Mouse (Mus musculus) B cell, adult 2 months (primary cell): ENCODE results near the gene Fam114a2.

Experiments
- DNase-seq, 2 experiments: peaks; one replicate each; pipeline ENCODE4 v3.0.0; 2022

The Fam114a2 gene

DNA sequence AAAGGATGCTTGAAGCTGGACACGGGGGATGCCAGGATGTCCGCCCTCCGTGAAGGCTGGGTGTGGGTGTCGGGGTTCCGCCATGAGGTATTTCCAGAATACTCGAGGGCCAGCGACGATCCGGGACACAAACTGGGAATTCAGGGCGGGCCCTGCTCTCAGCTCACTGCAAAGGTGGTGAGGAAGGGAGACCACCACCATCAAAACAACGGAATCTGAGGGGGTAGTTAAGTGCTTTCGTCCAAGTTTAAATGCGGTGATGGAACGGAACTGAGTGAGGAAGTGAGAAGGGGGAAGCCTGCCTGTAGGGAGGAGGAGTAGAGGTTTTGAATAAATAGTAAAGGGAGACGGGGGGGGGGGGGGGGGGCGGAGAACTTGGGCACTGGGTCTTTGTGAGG is 333 bp upstream of the Fam114a2 start:
- no peak for DNase-seq

DNA sequence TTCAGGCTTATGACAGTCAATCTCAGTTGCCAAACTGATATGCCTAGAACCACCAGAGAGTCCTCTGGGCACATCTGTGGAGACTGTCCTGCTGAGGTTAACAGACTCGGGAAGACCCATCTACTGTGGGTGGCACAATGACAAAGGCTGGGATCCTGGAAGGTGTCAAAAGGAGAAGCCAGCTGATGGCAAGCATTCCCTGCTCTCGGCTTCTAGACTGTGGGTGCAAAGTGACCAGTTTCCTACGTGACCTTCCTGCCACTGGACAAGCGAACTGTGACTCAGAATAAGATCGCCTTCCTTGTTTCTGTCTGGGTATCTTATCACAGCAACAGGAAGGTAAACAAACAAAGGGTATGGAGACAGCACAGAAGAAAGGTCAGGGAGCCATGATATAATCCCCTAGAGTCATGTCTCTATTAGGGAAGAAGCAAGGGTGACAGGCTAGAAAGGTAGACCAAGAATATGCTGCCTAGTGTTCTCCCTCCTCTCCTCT is 1.4 kb downstream of the Fam114a2 start:
- no peak for DNase-seq

DNA sequence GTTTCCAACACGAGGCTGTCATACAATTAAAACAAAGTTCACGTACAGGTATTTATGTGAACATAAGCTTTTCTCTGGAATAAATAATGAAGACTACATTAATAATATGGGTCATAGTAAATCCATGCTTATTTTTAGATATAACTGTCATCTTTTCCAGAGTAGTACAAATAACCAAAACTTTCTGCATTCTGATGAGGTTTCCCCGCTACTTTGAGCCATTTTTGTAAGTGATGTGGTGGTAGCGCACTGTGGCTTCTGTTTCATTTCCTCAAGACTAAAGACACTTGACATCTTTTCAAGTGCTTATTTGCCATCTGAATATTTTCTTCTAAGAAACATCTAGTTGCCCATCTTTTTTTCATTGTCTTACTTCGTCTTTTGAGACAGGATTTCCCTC is 3.2 kb downstream of the Fam114a2 start:
- DNase-seq = no peak

DNA sequence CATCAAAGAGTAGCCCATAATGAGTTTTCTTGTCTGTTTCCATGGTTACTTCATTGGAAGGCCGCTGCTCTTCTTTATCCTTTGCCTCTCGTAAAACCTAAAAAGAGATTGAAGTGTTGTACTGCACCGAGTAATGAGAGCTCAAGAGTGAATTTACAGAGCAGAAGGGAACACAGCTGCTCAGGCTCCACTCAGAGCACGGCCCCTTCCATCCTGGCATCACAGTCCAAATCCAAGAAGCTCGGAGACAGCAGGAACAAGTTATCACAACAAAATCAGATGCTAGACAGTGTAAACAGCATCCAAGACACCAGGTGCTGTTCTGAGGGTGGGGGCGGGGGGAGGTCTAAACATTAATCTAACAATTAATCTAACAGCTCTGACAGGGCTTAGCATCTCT is 11.5 kb downstream of the Fam114a2 start:
- no peak for DNase-seq

DNA sequence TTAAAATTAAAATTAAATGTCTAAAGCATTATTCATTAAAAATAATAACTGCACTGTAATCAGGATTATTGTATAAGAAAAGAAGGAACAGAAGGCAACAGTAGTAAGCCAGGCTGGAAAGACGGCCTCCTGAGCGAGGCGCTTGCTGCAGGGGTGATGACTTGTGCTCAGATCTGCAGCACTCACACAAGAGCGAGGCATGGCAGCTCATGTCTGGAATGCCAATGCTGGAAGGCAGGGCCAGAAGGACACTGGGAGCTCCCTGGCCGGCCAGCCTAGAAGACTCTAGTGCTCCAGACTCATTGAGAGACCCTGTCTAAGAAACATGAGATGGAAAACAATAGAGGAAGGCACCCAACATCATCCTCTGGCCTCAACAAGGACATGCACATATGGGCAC is 15.3 kb downstream of the Fam114a2 start:
- DNase-seq = no peak

DNA sequence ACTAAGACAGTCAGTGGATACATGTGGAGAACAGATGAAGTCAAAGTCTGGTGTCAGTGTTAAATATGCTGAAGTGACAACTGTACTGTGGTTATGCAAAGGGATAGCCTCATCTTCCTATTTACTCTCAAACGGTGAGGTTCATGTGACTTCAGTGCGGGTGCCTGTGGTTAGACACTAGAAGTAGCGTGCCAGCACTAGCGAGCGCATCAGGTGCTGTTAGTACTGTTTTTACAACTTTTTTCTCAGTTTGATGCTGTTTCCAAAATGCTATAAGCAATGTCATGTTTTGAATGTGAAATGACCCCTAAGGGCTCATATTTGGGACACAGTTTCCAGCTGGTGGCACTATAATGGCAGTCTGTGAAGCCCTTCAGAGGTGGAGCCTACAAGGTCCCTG is 20.2 kb downstream of the Fam114a2 start:
- DNase-seq = no peak

DNA sequence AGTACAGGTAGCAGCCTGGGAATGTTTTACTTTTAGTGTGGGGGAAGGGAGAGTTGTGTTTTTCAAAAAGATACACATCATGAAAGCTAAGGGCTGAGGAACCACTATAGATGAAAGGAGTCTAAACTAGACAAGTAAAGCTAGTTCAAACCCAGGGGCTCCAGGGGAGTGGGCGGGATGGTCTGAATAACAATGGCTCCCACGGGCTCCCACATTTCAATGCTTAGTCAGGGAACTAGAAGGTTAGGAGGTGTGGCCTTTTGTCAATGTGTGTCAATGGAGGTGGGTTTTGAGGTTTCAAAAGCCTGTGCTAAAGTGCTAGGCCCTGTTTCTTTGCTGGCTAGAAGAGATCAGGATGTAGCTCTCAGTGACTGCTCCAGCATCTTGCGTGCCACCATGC is 20.7 kb downstream of the Fam114a2 start:
- no peak for DNase-seq

DNA sequence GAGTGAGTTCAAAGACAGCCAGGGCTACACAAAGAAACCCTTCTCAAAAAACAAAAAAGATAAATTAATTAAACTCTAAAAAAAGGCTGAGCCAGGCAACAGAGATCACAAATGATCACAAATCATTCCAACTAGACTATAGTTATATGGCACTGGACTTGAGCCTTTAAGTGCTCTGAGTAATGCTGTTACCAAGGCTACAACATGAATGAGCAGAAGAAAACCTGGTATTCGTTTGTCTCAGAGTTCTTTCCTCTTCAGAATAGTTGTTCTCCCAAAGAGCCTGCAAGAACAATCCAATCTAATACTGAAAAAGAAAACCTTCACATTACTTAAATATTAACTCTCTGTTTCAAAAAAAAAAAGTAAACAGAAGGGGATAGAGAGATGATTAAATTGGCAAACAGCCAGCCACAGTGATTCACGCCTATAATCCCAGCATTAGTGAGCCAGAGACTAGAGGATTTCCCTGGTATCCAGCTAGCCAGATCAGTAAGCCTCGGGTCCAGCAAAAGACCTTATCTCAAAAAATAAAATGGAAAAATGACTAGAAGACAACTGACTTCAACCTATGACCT is 21.9 kb downstream of the Fam114a2 start:
- DNase-seq = no peak

DNA sequence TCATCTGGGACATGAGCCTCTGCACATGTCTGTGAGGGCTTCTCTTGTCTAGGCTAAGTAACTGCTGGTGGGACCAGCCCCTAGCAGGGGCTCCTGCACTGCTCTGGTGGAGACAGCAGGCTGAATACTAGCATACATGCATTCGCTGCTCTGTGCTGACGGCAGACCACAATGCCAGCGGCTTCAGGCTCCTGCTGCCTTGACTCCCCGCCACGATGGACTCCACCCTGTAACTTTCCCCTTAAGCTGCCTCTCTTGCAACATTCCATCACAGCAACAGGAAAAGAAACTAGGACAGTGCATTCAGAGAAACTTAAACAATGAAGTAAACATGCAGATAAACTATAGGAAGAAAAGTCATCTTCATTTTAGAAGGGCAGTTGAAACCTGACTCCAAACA is 30.0 kb downstream of the Fam114a2 start:
- no peak for DNase-seq

DNA sequence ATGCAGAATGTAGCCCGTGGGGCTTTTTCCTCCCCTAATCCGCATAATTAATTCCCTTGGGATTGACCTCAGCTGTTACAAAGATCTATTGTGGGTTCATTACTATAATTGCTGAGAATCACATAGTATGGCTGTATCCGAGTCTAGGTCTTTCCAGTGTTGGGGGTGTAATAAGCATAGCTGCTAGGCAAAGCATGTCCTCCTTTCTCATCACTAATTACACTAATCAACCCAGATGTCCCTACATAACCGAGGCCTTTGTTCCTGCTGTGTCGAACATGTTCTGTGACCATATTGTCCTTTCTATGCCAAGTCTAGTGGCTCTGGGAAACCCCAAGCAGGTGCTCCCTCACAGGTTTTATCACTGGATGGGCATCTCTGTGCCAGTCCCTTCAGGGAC is 40.3 kb downstream of the Fam114a2 start:
- no peak for DNase-seq

DNA sequence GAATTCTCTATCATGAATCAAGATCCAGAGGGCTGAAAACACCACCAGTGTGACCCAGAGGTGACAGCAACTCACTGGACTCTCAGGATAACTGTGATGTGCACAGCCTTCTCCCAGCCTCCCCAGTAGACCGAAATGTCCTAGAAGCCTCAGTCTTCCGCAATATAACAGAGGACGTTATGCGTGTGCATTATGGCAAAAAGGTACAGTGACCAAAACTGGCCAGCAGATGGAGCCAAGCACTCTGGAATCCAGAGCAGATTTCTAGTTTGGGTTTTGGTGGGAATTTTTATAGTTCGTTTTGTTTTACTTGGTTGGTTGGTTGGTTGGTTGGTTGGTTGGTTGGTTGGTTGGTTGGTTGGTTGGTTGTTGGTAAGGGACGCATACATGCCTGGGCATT is 43.3 kb downstream of the Fam114a2 start:
- DNase-seq = peak; percentile 35 to 36

DNA sequence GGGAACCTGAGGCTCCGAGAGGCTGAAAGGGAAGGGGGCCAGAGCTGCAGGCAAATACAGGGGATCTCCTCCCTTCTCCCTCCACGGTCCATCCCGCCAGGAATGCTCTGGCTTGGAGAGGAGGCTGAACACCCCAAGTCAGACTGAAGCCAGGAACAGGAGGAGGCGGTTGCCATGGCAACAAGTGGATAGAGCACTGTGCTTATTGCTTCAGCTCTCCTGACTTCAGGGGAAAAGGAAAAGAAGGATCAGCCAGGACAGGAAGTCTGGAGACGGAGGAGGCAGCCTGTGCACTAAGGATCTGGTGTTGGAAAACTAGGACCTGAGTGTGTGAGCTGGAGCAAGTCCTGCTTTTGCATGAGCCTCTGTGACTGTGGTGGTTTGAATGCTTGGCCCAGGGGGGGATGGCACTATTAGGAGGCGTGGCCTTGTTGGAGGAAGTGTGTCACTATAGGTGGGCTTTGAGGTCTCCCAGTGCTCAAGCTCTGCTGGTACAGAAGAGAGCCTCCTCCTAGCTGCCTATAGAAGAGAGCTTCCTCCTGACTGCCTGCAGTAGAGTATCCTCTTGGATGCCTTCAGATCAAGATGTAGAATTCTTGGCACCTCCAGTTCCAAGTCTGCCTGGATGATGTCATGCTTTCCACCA is 44.0 kb downstream of the Fam114a2 start:
- no peak for DNase-seq

DNA sequence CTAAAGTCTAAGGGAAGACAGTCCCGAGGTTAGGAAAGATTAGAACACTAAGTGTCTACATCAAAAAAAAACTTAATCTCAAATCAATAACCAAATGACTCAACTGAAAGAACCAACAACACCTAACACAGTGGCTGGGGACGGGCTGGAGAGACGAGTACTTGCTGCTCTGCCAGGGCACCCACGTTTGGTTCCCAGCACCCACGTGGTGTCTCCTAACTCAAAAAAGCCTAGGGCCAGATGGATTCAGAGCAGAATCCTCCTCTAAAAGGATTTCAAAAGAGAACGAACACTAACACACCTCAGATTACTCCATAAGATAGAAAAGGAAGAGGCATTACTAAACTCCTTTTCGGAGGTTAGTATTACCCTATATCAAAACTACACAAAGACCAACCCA is 47.4 kb downstream of the Fam114a2 start:
- no peak for DNase-seq

DNA sequence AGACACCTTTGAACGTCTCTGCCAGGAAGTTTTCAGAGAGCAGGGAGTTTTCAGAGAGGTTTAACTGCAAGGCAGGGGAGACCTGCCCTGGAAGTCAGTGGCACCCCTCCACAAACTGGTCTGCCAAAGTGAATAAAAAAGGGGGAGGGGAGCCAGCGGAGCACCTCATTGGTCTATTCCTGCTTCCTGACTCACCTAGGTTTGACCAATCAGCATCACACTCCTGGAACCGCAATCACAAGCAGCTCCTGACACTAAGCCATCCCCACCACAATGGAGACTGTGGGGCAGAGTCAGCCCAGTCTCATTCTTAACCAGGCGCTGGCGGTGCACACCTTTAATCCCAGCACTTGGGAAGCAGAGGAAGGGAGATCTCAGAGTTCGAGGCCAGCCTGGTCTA is 48.4 kb downstream of the Fam114a2 start:
- DNase-seq = no peak

DNA sequence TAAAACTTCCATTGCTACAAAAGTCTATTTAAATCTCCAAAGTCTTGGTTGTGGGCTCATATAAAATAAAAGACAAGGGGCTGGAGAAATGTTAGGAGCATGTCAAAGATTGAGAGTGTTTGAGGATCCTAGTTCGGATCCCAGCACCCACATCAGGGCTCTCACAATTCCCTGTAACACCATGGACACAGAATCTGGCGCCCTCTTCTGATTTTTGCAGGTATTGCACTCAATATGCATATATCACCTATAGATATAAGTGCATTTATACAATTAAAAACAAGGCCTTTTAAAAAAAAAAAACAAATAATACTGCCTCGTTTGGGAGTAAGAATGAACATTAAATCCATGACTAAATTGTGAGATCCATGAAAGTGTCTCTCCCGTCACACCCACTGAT is 49.7 kb downstream of the Fam114a2 start:
- DNase-seq = peak; percentile 38 to 48

DNA sequence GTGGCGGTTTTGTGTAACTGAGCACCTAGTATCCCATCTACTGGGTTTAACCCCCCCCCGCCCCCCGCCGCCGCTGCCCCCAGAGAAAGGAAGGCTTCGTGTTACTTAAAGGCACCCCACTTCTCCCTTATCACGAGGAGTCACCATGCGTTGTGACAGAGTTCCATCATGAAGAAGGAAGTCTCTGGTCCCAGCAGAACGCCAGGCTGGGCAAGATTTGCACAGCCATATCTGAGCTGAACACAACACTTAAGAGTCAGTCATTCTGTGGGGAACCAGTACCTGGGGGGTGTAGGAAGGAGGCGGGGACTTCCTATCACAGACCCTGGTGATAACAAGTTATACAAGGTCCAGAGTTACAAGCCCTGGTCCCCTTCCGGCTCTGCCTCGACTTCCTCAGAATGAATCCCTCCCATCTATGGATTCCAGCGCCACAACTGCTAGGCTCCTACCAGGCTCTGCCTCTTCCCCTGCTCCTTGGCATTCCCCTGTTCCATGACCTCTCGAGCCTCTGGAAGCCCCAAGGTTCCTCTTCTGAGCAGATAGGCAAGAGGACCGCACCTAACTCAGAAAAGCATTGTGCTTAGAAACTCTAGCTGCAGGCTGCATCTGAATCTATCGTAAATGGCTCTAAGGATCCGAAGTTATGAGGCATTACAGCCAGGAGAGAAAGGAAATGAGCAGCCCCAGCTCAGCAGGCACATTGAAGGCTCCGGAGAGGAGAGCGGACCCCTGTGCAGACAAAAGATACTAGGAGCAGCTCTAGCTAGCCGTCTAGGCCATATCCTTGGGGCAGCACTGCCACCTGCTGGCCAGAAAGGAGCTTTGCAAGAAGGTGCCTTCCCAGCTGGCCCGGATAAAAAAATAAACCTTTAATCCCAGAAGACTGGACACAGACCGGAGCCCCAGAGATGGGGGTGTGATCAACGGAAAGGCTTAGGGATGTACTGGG is 51.0 kb downstream of the Fam114a2 start:
- DNase-seq = peak; percentile 70 to 72

DNA sequence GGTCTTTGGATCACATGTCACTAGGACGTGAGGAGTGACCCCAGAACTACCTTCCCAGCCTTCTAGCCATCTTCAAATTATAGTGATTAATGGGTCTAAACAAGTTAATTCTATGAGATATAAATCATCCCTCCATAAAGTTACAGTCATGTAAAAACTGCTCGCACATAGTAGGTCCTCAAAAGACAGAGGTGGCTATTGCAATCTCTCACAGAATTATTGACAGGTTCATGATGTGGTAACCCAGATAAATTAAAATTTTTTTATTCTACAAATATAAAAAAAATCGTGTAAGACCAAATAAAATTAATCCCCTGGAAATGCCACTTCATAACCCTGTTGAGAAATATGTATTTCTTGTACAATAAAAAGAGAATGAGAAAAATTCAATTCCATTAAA is 52.6 kb downstream of the Fam114a2 start:
- DNase-seq = no peak

DNA sequence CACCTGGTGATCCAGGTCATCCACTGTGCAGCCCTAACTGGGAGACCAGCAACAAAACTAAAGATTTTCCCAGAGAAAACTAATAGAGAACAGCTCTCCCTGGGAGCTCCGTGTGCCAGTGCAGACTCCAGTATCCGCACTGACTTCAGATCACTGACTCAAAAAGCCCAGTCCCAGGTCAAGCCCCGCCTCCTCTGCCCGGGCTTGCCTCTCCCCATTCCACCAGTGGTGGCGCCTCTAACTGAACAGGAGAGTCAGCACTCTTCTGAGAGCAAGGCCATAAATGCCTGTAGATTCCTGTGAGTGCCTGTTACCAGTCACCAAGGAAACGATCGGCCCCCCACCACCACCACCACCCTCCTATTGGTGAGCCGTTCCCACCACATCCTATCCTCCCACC is 53.4 kb downstream of the Fam114a2 start:
- no peak for DNase-seq

DNA sequence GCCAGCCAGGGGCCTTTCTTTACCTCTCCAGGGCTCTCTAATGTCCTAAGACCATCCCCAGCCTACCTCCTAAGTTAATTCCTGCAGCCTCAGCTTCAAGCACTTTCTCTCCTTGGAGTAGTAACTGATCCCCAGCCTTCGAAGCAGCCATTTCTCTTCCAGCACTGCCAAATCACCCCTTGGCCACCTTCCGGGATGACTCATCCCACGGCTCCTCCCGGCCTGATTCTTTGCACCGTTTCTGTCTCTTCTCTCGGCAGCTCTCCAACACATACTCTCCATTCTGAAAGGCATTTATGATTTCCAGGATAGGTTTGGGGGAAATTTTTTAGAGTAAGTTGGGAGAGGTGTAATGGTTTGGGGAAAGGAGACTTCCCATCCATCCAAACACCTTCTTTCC is 58.7 kb downstream of the Fam114a2 start:
- no peak for DNase-seq

DNA sequence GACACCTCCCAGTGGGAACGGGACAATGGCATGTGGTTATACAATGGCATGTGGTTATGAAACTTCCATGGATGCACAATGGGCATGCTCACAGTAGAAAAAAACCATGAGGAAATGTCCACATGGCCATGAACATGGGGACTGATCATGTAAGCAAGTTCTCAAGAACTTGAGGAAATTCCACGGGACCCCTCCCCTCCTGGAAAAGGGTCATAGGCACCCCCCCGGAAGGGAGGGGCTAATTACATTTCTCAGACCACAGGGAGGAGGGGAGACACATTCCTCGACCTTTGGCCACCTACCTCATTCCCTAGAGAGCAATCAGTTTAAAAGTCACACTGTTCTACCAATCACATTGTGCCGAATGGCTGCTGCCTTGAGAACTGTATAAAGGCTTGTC is 64.0 kb downstream of the Fam114a2 start:
- DNase-seq = no peak

DNA sequence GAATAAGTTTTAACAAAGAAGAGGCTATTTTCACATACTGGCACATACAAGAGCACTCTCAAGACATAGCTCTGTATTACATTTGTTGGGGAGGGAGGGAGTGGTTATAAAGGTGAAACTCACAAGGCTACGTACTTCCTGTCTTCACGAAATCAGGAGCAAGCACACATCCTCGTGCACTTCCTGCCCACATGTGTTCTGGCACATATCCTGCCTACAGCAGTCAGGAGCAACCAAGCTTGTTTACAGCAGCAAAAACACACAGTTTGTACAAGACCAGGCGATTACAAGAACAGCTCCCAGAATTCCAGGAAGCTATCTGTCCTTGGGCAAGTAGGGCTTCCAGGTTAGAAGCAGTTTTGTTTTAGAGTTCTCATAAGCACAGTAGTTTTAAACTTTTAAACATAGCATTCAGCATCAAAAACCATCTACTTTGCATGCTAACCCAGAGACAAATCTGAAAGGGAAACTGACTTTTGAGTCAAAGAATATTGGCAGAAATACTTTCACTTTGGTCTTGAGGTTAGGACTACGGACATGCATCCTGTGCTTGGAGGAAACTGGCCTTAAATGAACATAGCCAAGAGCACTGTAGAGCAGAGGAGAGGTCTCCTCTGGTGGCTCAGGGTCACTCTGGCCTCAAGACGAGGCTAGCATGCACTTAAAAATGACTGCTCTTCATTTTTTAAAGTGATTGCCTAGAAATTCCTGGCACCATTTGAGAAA is 73.0 kb downstream of the Fam114a2 start:
- DNase-seq = peak; percentile 43

DNA sequence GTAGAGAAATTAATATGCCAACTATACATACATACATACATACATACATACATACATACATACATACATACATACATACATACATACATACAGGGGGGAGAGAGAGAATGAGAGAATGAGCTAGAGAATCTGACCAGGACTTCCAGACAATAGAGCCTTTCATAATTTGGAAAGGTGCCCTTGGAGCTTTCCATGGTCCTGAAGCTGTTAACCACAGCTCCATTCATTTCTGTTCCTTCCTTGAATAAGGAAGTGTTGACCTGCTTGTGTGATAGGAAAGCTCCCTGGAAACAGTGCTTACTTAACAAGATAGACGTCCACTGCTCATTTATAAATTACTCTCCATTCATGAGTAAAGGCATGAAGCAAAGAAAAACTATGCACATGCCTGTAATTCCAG is 84.3 kb downstream of the Fam114a2 start:
- DNase-seq = no peak
